Mouse (Mus musculus) left cerebral cortex, adult 8-10 months (tissue): ENCODE measurements at regions not wholly inside any gene's neighbourhood (a gene's known extent, or its start where the extent isn't known, plus 50 kb on each side); places are given as distances from the start of the nearest gene placed in this dataset.
A peak's percentile ranks its signal among the peaks of the same experiment; 100 is the strongest.

Experiments used
- DNase-seq, 2 experiments: peaks; one replicate each; pipeline ENCODE4 v3.0.0; 2022; ENCODE audit warnings: low spot score in 2 of 2

GRCm38 (mm10) chr2:133362693-133363443, 189.1 kb upstream of the Bmp2 start:
- DNase-seq: no peak

GRCm38 (mm10) chr2:133371490-133372215, 180.3 kb upstream of the Bmp2 start:
- DNase-seq: no peak

- DNase-seq: no peak
These were observed 178.4 kb upstream of the Bmp2 start for GRCm38 (mm10) chr2:133373543-133373942.

- DNase-seq: peak in 1 of 2 experiments; percentile 9
These were observed 170.9 kb upstream of the Bmp2 start for GRCm38 (mm10) chr2:133381054-133381453.

- no peak for DNase-seq
These were observed 168.6 kb upstream of the Bmp2 start for GRCm38 (mm10) chr2:133383135-133383920.

- no peak for DNase-seq
These were observed 166.7 kb upstream of the Bmp2 start for GRCm38 (mm10) chr2:133385297-133385696.

- no peak for DNase-seq
These were observed 164.6 kb upstream of the Bmp2 start for GRCm38 (mm10) chr2:133387349-133387748.

- peak in 1 of 2 experiments; percentile 20 for DNase-seq
These were observed 159.7 kb upstream of the Bmp2 start for GRCm38 (mm10) chr2:133392298-133392697.

GRCm38 (mm10) chr2:133397566-133397965, 154.4 kb upstream of the Bmp2 start:
- DNase-seq: no peak

GRCm38 (mm10) chr2:133399059-133399690, 152.8 kb upstream of the Bmp2 start:
- no peak for DNase-seq

- DNase-seq: no peak
These were observed 151.0 kb upstream of the Bmp2 start for GRCm38 (mm10) chr2:133400963-133401362.

GRCm38 (mm10) chr2:133416990-133417581, 134.9 kb upstream of the Bmp2 start:
- no peak for DNase-seq

- no peak for DNase-seq
These were observed 132.2 kb upstream of the Bmp2 start for GRCm38 (mm10) chr2:133419686-133420303.

GRCm38 (mm10) chr2:133425538-133425937, 126.4 kb upstream of the Bmp2 start:
- DNase-seq: no peak

GRCm38 (mm10) chr2:133427039-133427438, 124.9 kb upstream of the Bmp2 start:
- no peak for DNase-seq

- DNase-seq: no peak
These were observed 122.4 kb upstream of the Bmp2 start for GRCm38 (mm10) chr2:133429369-133430062.

GRCm38 (mm10) chr2:133430741-133431438, 121.1 kb upstream of the Bmp2 start:
- DNase-seq: no peak

- DNase-seq: no peak
These were observed 119.7 kb upstream of the Bmp2 start for GRCm38 (mm10) chr2:133432141-133432813.
